Mouse (Mus musculus) adrenal gland, adult 2 months (tissue): ENCODE results near the gene Ncf2. TPM values are rescaled to one million over a fixed set of nuclear protein-coding genes. Genes with fewer than 3 reads are reported as not detected.
"Not testable (repeated sequence)": the region's sequence is repeated elsewhere in the genome, so short reads cannot be mapped to it uniquely, and the experiment has no call there.

Source experiments
- DNase-seq: peaks from one replicate; pipeline ENCODE4 v3.0.0; 2021
- long read RNA-seq: library from polyadenylated mRNA; stranded (forward); transcript quantifications from one replicate; pipeline ENCODE4 v2.0.0, GENCODE M21; 2021
- polyA plus RNA-seq: library from polyadenylated mRNA; depleted of rRNA; stranded (reverse); fragments of >200 nt; gene quantifications from 2 replicates; pipeline ENCODE4 v1.2.3, GENCODE M21; 2012; rRNA removed
- total RNA-seq, 2 experiments: library from RNA; stranded (reverse); gene quantifications; 2 replicates each; pipeline ENCODE4 v1.2.3; 2021

The Ncf2 gene
- total RNA-seq (1 to 10 TPM; 4.8 to 4.9 TPM), polyA plus RNA-seq (1.6 and 1.7 TPM in 2 replicates)
- long read RNA-seq, partial matches to known transcripts: 0 of 3 reads
- long read RNA-seq, other reads (novel, unspliced or antisense): 1 of 3 reads

DNA sequence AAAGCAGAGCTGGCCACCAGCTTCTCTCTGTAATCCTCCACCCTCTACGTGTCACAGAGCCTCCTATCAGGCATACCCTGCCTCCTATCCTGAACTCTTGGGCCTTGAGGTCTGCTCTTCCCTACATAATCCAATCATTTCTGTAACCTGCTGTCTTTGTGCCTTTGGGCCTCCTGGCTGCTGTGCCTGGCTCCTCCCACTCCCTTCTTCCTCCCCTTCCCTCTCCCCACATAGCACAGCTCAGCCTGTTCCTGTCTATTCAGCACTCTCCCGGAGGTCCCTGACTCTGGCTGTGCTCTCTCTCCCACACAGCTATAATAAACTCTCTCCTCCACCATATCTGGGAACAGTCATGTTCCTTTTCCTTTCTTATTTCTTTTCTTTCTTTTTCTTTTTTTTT lies at the start of gene Ncf2:
Gene Ncf2, plus strand, starts transcription at position 298 of the 400 bp plus-strand sequence.
- no peak for DNase-seq

DNA sequence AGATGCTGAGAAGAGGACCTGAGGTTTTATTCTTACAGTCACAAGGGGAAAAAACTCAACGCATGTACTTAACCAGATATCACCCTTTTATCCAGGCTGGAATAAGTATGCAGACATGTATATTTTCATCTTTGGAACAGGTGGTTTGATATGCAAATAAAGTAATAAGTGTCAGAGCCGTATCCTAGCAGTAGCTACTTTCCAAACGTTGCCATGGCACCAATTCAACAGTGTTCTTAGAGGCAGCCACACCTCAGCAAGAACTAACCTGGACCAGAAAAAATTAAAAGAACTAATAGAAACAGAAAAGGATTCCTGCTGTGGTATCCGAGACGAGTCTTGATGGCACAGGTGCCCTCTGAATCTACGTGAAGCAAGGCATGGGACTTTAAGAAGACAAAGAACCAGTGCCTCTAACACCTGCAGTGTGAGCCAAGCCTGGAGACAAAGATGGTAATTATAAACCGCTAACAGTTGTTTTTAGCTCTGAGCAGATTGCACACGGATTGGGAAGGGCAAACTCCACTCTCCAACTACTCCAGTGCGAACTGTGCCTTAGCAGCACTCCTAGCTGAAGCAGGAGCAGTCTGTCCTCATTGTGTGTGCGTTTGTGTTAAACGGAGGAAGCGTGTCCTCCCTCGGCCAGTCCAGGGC lies 49.6 kb upstream of the Ncf2 start, which contains the start of gene Apobec4:
Gene Apobec4, plus strand, starts transcription at position 240 of the 654 bp plus-strand sequence.
- DNase-seq: no peak

DNA sequence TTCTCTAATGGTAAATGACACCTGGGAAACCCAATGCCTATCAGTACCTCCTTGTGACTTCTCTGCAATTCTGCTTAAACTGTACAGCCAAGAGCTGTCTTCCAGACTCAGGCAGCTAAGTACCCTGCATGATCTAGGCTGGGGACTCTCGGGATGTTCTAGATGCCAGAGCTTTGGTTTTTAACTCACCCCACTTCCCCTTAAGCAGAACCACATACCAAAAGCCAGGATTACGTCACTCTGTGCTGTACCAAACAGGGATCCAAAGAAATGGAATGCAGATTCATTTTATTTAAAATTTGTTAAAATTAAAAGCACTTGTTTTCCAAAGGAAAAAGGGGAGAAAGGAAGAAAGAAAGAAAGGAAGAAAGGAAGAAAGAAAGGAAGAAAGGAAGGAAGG lies 38.2 kb upstream of the Ncf2 start:
- DNase-seq: no peak

DNA sequence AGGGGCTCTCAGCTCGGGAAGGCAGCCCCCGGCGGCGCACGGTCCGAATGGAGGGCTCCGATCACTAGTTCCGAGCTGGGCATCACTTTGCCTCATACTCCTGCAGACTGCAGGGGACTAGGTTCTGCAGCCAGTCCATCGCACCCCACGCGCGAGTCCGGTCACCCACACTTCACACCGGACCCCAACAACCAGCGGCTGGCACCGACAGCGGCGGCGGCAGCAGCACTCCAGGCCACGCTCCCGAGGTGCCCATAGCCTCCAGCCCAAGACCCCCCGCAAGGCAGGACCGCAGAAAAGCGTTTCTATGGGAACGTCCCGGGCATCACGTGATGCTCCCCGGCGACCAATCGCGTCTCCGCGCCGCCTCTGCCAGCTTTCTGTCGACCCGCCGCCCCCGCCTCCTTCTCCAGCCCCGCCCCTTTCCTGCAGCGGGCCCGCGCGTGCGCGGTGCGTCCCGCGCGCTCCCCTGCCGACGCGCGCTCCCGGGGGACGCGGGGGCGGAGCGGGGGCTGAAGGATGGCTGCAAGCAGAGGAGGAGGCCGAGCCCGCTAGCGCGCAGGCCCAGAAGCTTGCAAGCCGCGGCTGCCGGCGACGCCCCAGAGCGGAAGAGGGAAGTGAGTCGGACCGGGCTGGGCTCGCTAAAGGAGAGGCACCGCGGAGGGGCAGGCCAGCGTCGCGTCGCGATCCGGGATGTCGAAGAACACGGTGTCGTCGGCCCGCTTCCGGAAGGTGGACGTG lies 33.8 kb upstream of the Ncf2 start, which contains the start of the genes Rgl1 and Arpc5:
Gene Rgl1, minus strand, starts transcription at position 320 of the 741 bp plus-strand sequence.
Gene Arpc5, plus strand, starts transcription at position 511 of the 741 bp plus-strand sequence.
- DNase-seq: peak; percentile 99

DNA sequence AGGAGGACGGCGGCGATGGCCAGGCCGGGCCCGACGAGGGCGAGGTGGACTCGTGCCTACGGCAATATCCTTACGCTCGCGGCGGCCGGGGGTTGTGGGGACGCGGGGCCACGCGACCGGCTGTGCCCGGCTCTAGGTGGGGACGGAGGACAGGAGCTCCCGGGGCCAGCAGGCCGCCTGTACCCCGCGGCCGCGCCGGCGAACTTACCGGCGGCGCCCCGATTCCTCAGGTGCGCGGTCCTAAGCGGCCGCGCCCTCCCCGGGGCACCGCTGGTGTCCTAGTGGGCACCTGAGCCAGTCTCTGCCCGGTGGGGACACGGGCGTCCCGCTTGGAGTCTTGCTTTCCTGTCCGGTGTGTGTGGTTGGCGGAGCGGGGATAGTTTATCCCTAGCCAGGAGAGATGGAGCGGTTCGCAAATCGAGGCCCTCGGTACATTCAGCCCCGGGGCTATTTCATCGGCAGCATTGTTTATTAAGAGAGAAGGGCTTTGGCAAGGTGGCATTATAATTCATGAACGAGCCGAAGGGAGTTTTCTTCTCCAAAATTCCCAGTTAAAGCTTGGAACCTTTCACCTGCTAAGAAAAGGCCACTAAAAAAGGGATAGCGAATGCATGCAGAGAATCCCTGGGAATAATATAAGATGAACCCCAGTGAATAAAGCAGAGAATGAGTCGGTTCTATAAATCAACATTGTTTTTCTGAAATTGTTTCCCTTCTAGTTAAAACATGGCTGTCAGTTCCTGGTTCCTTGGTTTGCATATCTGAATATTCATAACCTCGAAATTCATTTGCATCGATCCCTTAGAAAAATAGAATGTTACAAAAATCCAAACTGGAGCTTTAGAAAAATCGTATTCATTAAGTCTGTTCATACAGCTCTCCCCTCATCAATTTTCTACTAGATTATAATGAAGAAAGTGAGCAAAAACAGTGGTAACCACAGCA lies 32.9 kb upstream of the Ncf2 start:
- no peak for DNase-seq

DNA sequence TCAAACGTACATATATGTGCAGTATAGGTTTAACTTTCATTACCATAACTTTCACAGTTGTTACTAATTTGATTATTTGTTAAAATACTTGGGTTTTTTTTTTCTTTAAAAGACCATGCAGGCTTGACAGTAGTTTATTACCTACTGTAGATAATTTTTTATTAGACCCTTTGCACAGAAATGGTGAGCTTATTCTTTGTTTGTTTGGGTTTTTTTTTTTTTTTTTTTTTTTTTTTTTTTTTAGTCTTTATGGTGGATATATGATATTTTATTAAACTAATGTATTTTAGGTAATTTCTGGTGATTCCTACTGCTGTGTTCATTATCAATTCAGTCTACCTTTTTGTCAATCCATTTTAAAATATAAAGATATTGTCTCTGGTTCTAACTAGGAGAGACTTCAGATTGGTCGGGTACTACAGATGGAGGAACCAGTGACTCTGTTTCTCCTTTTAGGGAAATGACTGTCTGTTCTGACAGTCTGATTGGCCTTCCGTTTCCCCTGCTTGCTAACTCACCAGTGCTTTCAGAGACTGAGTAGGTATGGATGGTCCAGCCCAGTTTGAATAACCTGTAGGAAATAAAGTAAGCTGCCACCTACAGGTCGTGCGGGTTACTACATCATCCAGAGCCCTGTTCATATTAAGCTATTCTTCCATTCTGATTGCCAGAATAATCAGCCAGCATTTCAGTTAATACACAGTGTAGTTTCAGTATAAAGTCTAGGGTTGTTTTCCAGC lies 32.1 kb upstream of the Ncf2 start:
- DNase-seq: peak; percentile 82

DNA sequence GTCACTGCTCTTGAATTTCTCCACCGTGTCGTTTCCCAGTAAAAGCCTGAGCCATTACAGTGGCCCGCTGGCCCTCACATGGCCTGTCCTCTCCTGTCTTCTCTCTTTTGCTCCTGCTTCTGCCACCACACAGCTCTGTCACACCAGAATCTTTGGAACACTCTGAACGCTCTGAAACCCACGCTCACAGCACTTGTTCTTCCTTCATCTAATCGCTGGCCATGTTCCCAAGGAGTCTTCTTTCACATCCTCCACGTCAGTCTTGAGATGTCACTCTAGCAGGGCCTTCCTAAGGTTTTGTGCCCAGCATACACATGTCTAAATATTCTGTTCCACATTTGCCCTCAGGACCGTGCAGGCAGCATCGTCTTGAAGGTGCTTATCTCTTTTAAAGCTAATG lies 29.0 kb upstream of the Ncf2 start:
- DNase-seq: no peak

DNA sequence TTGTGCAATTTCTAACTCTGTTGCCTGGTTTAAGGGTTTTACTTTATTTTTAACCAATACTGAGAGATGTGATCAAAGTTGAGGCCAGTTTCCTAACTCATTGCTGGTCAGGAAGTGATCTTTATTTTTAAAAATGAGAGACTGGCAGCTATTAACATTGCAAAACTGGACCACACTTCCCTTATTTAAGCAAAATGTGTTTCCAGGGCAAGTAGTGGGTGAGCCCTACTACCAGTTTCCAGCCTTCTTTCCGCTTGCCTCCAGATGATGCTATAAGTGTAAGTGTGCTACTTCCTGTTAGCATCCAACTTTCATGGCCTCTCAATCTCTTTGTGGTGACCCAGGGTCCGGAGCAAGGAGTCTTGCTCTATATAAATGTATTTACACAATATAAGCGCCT lies 25.4 kb upstream of the Ncf2 start:
- DNase-seq: not testable (repeated sequence)

DNA sequence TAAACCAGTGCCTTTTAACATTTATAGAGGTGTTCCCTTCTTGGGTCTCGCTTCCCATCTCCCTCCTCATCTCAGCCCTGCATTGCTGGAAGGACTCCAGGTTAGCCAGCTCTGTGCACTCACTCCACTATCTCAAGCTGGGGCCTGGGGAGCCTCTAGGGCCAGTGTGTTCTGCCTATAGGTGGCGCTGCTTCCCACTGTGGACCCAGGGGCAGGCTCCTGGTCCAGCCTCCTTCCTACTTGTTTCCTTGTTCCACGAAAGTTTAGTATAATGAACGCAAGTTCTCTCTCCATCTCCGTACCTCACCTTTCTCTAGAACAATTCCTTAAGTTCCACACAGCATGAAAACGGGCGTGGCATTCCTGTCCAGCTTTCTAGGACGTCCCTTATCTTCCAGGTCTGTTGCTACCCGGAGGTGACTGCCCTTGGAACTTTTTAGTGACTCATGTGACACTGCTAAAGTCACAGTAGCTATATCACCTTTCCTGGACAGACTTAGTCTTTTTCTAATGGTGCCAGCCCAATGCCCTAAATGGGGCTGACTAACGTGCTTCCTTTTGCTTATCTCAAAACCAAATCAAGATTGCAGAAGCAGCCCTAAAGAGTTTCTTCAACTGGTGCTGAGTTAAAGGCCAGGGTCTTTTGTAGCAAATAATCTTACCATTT lies 20.8 kb upstream of the Ncf2 start:
- peak; percentile 88 for DNase-seq

DNA sequence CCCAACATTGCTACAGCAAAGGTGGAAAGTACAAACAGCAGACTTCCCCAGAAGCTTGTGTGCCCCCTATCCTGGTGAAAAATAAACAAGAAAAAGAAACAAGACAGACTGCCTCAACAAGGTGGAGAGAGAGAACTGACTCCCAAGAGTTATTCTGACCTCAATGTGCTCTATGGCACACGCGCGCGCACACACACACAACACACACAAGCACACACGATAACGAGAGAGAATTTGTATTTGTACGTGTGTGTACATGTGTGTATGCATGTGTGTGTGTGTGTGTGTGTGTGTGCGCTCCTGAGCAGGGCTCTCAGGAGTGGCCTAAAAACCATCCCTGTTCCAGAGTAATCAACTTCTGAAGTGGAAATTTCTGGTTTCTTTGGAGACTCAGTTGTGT lies 15.4 kb upstream of the Ncf2 start:
- DNase-seq: no peak

DNA sequence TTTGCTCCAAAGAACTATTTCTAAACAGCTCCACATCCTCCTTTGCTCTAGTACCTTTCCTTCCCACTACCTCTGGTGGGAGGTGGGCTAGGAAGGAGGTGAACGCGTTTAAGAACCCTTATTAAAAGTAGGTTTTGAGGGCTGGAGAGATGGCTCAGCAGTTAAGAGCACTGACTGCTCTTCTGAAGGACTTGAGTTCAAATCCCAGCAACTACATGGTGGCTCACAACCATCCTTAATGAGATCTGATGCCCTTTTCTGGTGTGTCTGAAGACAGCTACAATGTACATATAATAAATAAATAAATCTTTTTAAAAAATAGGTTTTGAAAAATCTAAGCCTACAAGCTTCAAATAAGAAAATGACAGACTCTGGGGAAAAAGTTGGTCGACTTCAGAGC lies 14.5 kb upstream of the Ncf2 start:
- not testable (repeated sequence) for DNase-seq

DNA sequence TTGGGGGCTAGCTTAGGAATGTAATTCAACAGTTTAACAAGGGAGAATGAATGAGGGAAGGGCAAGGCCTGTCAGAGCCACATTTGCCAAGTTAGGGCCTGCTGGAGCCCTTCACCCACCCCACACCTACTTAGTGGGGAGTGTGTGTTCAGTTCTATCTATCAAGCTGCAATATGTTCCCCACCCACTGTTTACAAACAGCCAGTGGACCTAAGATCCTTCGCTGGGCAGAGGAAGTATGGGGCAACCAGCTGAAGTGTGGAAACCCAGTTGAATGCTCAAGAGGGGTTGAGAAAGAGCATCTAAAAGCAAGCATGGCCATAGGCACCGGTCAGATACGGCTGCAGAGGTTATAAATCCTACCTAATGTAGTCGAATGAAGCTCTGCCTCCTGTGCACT lies 13.0 kb upstream of the Ncf2 start:
- no peak for DNase-seq

DNA sequence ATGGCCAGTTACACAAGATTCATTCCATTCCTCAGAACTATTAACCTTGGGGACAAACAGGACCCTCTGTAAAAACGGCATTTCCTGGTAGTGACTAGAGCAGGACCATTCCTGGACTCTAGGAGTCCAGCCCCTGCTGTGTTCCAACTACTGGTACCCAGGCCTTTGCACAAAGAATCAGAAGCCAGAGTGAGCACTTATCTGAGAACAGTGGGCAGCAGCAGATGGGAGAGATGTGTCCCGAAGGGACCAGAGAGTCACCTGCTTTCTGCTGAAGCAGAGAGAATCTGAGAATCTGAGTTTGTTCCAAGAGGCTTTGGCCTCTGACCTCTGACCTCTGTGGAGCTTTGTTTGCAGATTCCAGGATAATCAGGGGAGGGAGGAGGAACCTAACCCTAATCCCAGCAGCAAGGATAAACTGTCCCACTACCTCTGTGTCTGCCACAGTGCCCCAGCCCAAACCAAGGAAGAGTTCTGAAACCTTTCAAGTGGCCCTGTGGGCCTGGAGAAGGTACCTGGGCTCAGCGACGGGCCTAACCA lies 11.8 kb upstream of the Ncf2 start:
- DNase-seq: no peak

DNA sequence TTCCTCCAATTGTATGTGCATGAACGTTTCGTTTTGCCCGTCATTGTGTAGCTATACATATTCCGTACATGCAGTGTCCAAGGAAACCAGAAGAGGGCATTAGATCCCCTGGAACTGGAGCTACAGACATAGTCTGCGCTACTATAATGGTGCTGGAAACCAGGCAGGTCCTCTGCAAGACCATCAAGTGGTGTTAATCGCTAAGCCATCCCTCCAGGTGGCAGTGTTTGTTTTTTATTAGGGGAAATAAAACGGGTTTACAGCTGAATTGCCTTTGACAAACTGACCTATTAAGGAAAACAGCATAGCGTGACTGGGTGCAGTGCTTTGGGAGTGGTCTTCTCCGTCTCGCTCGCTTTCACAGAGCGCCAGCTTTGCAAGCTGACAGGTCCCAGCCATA lies 9.7 kb upstream of the Ncf2 start:
- DNase-seq: peak; percentile 48

DNA sequence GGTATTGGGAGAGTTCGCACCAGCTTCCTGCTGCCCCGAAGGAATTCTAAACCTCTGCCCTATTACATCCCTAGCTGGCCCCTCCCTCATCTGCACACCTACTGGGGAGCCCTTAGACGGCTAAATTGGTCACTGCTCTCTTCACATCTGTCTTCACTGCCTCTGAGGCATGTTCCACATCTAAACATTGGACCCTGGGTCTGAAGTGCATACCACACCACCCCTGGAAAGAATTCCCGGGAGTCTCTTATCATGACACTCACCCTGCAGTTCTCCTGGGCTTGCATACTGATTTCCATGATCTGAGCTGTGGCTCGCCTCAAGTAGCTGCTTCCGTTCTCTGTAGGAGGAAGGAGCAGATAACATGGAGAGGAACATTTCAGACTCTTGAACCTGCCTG lies 9.2 kb upstream of the Ncf2 start:
- DNase-seq: no peak

DNA sequence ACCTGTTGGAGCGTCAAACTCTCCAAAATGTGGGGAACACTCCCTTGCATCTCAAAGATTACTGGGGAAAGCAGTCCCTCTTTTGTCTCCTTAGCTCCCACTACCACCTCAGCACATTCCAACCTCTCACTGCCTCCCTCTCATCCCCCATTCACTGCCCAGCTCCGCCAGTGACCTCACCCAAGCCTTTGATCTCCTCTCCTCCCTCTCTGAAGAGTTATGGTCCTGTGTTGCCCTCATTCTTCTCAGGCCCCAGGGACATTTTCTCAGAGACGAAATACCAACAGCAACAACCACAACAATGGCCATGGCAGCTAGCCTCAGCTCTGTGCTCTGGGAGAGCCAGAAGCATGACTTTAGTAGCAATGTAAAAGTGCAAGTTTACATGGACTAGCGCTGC lies 8.7 kb upstream of the Ncf2 start:
- DNase-seq: peak; percentile 60

DNA sequence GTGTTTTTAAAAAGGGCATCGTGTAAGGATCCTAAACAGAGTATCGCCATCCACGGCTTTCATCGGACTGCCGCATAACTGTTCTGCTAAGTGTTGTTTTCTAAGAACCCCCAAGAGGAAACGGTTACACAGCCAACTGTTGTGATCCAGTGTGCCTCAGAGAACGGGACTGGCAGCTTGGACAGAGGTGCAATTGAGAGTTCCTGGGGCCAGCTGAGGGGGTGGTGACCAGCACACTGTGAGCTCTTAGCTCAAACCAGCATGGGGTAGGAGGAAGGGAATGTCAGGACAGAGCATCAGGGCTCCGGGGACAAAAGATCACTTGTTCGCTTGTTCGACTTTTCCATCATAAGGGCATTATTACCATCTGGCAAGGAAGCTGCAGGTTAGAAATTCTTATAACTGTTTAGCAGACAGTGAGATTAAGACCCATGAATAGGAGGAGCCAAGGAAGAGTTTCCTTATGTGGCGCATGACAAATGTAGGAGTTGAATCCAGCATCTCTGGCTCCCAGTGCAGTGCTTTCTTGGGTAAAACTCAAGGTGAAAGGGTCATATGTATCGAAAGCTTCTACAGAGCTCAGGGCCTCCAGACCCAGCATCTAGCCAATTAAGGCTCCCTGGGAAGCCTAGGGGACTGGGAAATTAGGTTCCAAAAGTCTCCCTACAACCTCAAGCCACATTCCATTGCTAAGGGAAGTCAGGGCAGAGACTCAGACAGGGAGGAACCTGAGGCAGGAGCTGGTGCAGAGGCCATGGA lies 7.1 kb upstream of the Ncf2 start:
- DNase-seq: no peak

DNA sequence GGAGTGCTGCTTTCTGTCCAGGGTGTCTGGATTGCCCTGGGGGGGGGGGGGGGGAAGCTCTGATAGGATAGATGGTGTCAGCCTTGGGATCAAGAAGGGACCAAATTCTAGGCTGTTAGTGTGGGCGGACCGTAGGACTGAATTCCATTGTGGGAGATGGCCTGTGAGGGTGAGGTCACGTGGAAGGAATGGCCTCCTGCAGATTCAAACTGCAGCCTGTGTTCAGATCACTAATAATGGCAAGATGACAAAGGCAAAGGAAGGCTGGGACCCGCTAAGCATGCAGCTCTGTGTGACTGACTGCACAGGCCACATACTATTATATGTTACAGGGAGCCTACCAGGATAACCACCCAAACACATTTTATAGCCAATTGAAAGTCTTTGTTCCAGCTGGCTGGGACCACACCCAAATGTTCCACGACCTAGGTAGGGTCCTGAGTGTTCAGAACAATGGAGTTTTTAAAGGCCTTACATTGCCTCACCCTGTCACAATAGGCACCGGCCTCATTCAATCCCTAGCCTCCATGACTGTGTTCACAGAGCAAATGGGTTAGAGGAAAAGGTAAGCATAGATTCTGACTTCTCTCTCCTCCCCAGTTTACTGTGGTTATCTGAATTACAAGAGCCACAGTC lies 6.4 kb upstream of the Ncf2 start:
- no peak for DNase-seq

DNA sequence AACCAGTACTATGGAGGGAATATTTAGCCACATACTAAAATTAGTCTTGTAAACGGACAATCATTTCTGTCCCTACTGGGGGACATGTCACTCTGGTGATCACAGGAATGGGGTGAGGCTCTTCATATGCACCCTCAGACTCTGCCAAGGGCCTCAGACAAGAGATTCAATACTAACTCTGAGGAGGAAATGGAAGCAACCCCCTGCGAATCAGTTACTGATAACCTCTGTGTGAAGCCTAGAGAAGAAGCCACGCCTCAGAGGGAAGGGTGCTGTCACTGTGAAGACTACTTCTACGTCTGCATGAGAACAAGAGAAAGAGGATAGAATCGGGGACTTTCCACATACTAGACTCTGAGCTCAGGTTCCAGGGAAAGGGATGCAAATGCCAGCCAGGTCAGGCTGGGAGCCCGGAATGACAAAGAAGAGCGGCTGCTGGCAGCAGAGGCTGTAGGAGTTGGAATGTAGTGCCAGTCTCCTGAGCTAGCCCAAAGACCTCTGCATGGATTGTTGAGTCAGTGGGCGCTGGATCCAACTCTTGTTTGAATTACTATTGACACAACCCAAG lies 4.2 kb upstream of the Ncf2 start:
- DNase-seq: no peak
